Mouse (Mus musculus): ENCODE data around the gene Gm15737.

GRCm38 (mm10) chr6:92857761-92858160 is 11.4 kb upstream of the Gm15737 start:
- TF ChIP-seq POLR2A (IDR thresholded peaks at IDR 0.05; ENCODE audit: borderline replicate concordance, insufficient read depth, low read length) (no peak), CTCF (IDR thresholded peaks at IDR 0.05; ENCODE audit: borderline replicate concordance, insufficient read depth, low read depth, low read length) (no peak)
